Mouse (Mus musculus) embryonic facial prominence, embryonic 15.5 days (tissue): ENCODE results near the gene Cdc42se2. TPM values are rescaled to one million over a fixed set of nuclear protein-coding genes. Genes with fewer than 3 reads are reported as not detected.

Experiments used
- ATAC-seq: fragments of 200-750 bp; cut with Nextera tagmentation; 2 replicates; pipeline ENCODE4 v1.8.0; 2017; ENCODE audit warnings: low read depth, moderate TSS enrichment; ENCODE audit not compliant: insufficient number of reproducible peaks, low FRiP score, low TSS enrichment
- H3K27ac ChIP-seq: fragments of 300-500 bp; sonication (generic); replicated peaks from 2 replicates; pipeline ENCODE4 v1.5.1; 2015; ENCODE audit warnings: mild to moderate bottlenecking, inconsistent platforms
- H3K27me3 ChIP-seq: fragments of 300-500 bp; sonication (generic); 2 replicates; pipeline ENCODE4 v1.6.1; 2015; ENCODE audit warnings: inconsistent platforms
- H3K36me3 ChIP-seq: fragments of 300-500 bp; sonication (generic); 2 replicates; pipeline ENCODE4 v1.6.1; 2015; ENCODE audit warnings: mild to moderate bottlenecking, inconsistent platforms
- H3K4me1 ChIP-seq: fragments of 300-500 bp; sonication (generic); 2 replicates; pipeline ENCODE4 v1.6.1; 2015; ENCODE audit warnings: inconsistent platforms
- H3K4me2 ChIP-seq: fragments of 300-500 bp; sonication (generic); replicated peaks from 2 replicates; pipeline ENCODE4 v1.6.1; 2015; ENCODE audit warnings: mild to moderate bottlenecking, inconsistent platforms
- H3K4me3 ChIP-seq: fragments of 300-500 bp; sonication (generic); replicated peaks from 2 replicates; pipeline ENCODE4 v1.5.1; 2015; ENCODE audit warnings: mild to moderate bottlenecking, inconsistent platforms
- H3K9ac ChIP-seq: fragments of 300-500 bp; sonication (generic); 2 replicates; pipeline ENCODE4 v1.6.1; 2015; ENCODE audit warnings: inconsistent platforms
- H3K9me3 ChIP-seq: fragments of 300-500 bp; sonication (generic); replicated peaks from 2 replicates; pipeline ENCODE4 v1.6.1; 2016; ENCODE audit warnings: inconsistent platforms
- WGBS: fragments of 180-500 bp; shearing (Covaris S2); methylation state at CpG from one replicate; pipeline ENCODE4 v1.1.7; 2015; 5-methylcytosine and 5-hydroxymethylcytosine counted together
- polyA plus RNA-seq: library from polyadenylated mRNA; unstranded; fragments of >200 nt; fragmentation: Nextera tagmentation; extraction: Ambion mirVana; gene quantifications from 2 replicates; pipeline ENCODE4 v1.2.1, GENCODE M21; 2015

The Cdc42se2 gene
- polyA plus RNA-seq, 1 experiment from 2014 or later: 68.7 TPM

DNA sequence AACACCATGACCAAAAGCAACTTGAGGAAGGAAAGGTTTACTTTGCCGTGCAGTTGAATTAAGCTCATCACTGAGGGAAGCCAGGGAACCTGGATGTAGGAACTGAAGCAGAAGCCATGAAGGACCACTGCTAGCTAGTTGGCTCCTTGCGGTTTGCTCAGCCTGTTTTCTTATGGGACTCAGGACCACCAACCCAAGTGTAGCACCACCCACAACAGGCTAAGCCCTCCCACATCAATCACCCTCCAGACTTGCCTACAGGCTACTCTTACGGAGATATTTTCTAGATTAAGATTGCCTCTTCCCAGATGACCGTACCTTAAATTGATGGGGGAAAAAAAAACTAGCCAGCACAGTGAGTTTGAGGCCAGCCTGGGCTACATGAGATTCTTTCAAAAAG, 24.8 kb upstream of the Cdc42se2 start:
- Histone ChIP-seq H3K9ac (no peak overlapping the region), H3K27me3 (no peaks in the 10 kb centered on the region), H3K4me2 (no peak overlapping the region), H3K4me1 (0 out of 2 replicates have a peak, but pooled peaks cover 3% of the 10 kb centered on the region), H3K4me3 (no peak overlapping the region), H3K9me3 (no peaks in the 10 kb centered on the region), H3K27ac (no peak overlapping the region), H3K36me3 (no peaks in the 10 kb centered on the region)
- ATAC-seq: no peak
- 61% methylated on average over 4 of the region's 4 CpGs for WGBS

DNA sequence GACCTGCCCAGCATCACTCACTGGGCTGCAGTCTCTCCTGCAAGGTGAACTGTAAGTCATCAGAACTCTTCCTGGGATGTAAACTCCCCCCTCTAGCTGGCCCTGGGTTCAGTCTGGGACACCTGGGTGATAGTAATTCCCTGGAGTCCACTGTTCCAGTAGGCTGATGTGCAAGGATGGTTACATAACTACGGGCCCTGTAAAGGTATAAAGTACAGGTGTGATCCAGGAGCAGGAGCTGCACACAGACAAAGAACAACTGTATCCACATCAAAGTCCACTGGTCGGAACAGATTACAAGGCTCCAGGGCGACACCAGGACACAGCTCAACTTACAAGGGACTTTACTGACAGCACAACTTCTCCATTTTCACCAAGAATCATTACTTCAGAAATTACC, 23.6 kb upstream of the Cdc42se2 start:
- Histone ChIP-seq H3K9ac (no peak overlapping the region), H3K27ac (no peak overlapping the region), H3K9me3 (no peaks in the 10 kb centered on the region), H3K4me2 (no peak overlapping the region), H3K4me1 (0 out of 2 replicates have a peak, but pooled peaks cover 3% of the 10 kb centered on the region), H3K36me3 (no peaks in the 10 kb centered on the region), H3K4me3 (no peak overlapping the region), H3K27me3 (no peaks in the 10 kb centered on the region)
- no peak for ATAC-seq
- WGBS: 55% methylated on average over 3 of the region's 3 CpGs

DNA sequence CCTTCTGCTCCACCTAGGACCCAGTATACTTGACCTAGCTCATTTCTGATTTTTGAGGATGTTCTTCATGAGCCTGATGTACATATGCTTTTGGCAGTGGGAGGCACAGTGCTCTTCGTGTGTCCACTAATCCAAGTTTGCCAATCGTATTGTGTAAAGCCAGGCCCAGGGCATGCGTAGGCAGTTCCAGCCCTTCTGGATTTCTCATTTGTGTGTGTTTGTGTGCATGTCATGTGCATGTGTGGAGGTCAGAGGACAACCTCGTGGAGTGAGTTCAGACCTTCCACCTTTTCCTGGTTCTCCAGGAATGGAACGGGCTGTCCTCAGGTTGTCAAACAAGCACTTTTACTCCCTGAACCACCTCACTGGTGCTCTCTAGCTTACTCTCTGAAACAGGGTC, 22.1 kb upstream of the Cdc42se2 start:
- Histone ChIP-seq H3K9ac (no peak overlapping the region), H3K27me3 (no peaks in the 10 kb centered on the region), H3K4me1 (0 out of 2 replicates have a peak, but pooled peaks cover 3% of the 10 kb centered on the region), H3K27ac (no peak overlapping the region), H3K36me3 (no peaks in the 10 kb centered on the region), H3K4me2 (no peak overlapping the region), H3K4me3 (no peak overlapping the region), H3K9me3 (no peaks in the 10 kb centered on the region)
- WGBS: 85% methylated on average over 5 of the region's 5 CpGs
- no peak for ATAC-seq

DNA sequence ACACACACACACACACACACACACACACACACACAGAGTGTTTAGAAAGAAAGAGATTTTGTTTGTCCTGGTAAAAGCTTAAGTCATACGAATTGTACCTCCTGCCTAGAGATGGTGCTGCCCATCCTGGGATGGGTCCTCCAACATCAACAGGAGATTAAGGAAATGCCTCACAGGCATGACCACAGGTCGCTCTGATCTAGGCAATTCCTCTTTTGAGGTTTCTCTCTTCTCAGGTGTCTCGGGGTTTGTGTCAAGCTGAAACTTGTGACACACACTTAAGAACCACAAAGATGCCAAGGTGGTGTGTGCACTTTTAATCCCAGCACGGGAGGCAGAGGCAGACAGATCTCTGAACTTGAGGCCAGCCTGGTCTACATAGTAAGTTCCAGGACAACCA, 20.7 kb upstream of the Cdc42se2 start:
- Histone ChIP-seq H3K4me3 (no peak overlapping the region), H3K27me3 (no peaks in the 10 kb centered on the region), H3K27ac (no peak overlapping the region), H3K9me3 (no peaks in the 10 kb centered on the region), H3K4me2 (no peak overlapping the region), H3K9ac (no peak overlapping the region), H3K36me3 (no peaks in the 10 kb centered on the region), H3K4me1 (0 out of 2 replicates have a peak, but pooled peaks cover 3% of the 10 kb centered on the region)
- 57% methylated on average over 4 of the region's 4 CpGs for WGBS
- ATAC-seq: no peak

DNA sequence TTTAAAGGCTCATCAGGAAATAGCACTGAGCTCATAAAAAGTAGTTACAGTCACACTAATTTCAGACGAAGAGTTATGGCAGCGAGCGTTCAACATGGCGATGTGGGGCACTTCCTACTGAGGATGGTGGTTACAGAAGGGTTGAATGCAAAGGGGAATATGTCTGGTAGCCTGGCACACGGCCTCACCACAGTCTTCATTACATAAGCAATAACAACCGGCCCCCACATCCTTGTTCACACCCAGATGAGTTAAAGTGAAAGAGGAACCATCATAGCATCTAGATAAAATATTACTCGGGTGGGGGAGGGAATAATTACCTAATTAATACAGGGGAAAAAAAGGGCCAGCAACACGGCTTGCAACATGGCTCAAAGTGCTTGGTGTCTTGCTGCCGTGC, 20.2 kb upstream of the Cdc42se2 start:
- Histone ChIP-seq H3K27me3 (no peaks in the 10 kb centered on the region), H3K4me3 (no peak overlapping the region), H3K9me3 (no peaks in the 10 kb centered on the region), H3K4me1 (0 out of 2 replicates have a peak, but pooled peaks cover under 1% of the 10 kb centered on the region), H3K4me2 (no peak overlapping the region), H3K9ac (no peak overlapping the region), H3K27ac (no peak overlapping the region), H3K36me3 (no peaks in the 10 kb centered on the region)
- no peak for ATAC-seq
- 81% methylated on average over 9 of the region's 9 CpGs for WGBS

DNA sequence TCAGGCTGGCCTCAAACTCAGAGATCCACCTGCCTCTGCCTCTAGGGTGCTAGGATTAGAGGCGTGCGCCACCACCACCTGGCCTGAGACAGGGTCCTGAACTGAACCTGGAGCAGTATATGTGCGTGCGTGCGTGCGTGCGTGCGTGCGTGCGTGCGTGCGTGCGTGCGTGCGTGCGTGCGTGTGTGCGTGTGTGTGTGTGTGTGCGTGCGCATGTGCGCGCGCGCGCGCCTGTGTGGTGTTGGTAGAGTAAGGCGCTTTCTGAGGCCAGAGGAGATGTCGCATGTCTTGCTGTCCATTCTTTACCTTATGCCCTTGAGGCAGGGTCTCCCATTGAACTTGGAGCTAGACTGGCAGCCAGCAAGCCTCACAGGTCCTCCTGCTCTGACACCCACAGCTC, 19.4 kb upstream of the Cdc42se2 start:
- no peaks in the 10 kb centered on the region for H3K27me3 ChIP-seq
- no peak overlapping the region for H3K9ac ChIP-seq
- no peak overlapping the region for H3K27ac ChIP-seq
- H3K36me3 ChIP-seq: no peaks in the 10 kb centered on the region
- no peaks in the 10 kb centered on the region for H3K4me1 ChIP-seq
- H3K9me3 ChIP-seq: no peaks in the 10 kb centered on the region
- no peak overlapping the region for H3K4me3 ChIP-seq
- H3K4me2 ChIP-seq: no peak overlapping the region
- 97% methylated on average over 28 of the region's 28 CpGs for WGBS
- ATAC-seq: no peak

DNA sequence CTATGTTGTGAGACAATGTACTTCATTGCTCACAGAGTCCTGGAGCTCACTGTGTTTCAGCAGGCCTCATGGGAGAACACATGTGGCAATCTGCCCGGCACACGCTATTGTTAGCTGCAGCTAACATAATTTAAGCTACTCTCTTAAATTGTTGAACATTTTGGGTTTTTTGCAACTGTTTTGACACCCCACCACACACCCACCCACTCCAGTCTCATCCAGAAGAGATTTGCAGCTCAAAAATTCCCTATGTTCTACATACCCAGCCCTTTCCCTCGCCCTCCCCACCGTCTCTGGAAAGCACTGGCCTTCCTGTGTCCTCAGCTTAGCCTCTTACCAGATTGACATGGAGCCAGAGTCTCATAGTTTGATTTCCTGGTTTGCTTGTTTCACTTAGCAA, 17.7 kb upstream of the Cdc42se2 start:
- no peaks in the 10 kb centered on the region for H3K4me1 ChIP-seq
- 60% methylated on average over 4 of the region's 4 CpGs for WGBS
- H3K36me3 ChIP-seq: no peaks in the 10 kb centered on the region
- H3K4me2 ChIP-seq: no peak overlapping the region
- no peak overlapping the region for H3K4me3 ChIP-seq
- no peaks in the 10 kb centered on the region for H3K27me3 ChIP-seq
- no peaks in the 10 kb centered on the region for H3K9me3 ChIP-seq
- H3K27ac ChIP-seq: no peak overlapping the region
- no peak overlapping the region for H3K9ac ChIP-seq
- ATAC-seq: no peak

DNA sequence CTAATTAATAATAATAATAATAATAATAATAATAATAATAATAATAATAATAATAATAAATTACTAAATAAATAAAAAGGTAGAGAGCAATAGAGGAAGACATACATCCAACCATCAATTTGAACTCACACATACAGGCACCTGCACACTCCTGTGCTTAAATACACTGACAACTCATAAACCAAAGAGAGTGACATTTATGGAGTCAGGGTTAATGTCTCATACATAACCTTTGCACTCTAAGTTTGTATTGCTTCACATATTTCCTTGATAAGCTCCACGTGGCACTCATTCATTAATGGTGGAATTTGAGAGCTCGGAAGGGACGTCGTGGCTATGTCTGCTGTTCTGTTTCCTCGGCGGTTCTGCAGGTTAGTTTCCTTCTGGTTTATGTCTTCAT, 15.1 kb upstream of the Cdc42se2 start:
- ATAC-seq: no peak
- no peak overlapping the region for H3K9ac ChIP-seq
- H3K27me3 ChIP-seq: no peaks in the 10 kb centered on the region
- H3K4me1 ChIP-seq: no peaks in the 10 kb centered on the region
- no peak overlapping the region for H3K4me3 ChIP-seq
- H3K27ac ChIP-seq: no peak overlapping the region
- WGBS: 57% methylated on average over 6 of the region's 6 CpGs
- H3K4me2 ChIP-seq: no peak overlapping the region
- H3K9me3 ChIP-seq: no peaks in the 10 kb centered on the region
- H3K36me3 ChIP-seq: no peaks in the 10 kb centered on the region

DNA sequence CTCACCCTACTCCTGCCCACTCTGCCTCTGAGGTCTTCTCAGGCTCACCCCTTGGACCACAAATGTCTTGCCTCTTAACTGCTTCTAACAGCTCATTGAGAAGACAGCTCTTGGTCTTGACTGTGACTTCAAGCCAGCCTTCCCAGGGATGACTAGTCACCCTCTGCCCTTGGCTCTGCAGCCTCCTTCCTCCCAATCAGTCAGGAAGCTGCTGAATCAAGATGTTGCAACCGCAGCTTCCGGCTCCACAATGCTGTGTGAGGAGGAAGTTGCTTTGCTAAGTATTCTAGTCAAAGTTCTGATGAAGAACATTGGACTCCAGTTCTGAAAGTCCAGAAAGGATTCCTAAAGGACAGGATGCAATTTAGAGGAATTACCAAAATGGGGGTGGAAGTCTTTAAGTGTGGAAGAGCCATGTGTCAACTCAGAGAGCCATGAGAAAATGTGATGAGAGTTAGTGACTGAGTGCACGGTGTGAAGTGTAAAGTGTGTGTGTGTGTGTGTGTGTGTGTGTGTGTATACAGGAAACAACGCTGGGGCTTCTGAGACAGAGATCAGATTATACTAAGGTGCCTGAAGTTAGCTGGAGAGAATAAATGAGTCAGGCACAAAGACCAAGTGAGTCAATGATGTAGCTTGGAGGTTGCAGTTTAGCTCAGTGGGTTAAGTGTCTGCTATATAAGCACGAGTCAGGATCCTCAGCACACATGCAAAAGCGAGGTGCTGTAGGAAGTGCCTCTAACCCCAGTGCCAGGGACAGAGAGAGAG, 14.5 kb upstream of the Cdc42se2 start:
- Histone ChIP-seq H3K27me3 (no peaks in the 10 kb centered on the region), H3K4me2 (no peak overlapping the region), H3K9ac (no peak overlapping the region), H3K36me3 (no peaks in the 10 kb centered on the region), H3K9me3 (no peaks in the 10 kb centered on the region), H3K27ac (no peak overlapping the region), H3K4me1 (no peaks in the 10 kb centered on the region), H3K4me3 (no peak overlapping the region)
- ATAC-seq: no peak
- WGBS: 70% methylated on average over 6 of the region's 6 CpGs

DNA sequence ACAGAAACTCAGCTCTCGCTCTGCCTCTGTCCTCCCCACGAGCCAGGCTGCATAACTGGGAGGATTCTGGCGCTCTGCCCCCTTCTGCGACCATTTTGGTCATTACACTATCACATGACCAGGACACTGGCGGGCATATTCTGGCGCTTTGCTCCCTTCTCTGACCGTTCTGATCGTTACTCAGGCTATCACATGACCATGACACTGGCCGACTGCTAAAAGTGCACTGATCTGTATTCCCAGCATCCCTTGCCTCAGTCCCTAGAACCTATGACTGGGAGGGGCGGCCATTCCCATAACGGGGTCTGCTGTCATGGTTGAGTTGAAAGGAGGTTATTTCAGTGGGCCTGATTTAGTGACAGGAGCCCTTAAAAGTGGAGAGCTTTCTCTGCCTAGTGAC, 9.1 kb upstream of the Cdc42se2 start:
- Histone ChIP-seq H3K4me1 (no peaks in the 10 kb centered on the region), H3K27me3 (no peaks in the 10 kb centered on the region), H3K4me3 (no peak overlapping the region), H3K4me2 (no peak overlapping the region), H3K27ac (no peak overlapping the region), H3K36me3 (no peaks in the 10 kb centered on the region), H3K9ac (no peak overlapping the region), H3K9me3 (no peaks in the 10 kb centered on the region)
- ATAC-seq: no peak
- WGBS: 78% methylated on average over 11 of the region's 11 CpGs

DNA sequence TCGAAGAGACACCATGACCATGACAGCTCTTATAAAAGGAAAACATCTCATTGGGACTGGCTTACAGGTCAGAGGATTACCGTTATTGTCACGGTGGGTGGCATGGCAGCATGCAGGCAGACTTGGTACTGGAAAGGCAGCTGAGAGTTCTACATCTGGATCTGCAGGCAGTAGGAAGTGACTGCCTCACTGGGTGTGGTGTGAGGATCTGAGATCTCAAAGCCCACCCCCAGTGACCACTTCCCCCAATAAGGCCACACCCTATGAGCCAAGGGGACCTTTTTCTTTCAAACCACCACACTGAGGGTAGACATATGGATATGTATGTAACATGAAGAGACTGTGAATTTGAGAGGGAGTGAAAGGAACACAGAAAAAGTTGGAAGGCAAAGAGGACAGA, 7.2 kb upstream of the Cdc42se2 start:
- Histone ChIP-seq H3K4me3 (no peak overlapping the region), H3K36me3 (no peaks in the 10 kb centered on the region), H3K27ac (no peak overlapping the region), H3K4me2 (no peak overlapping the region), H3K9me3 (no peaks in the 10 kb centered on the region), H3K27me3 (no peaks in the 10 kb centered on the region), H3K9ac (no peak overlapping the region), H3K4me1 (no peaks in the 10 kb centered on the region)
- no peak for ATAC-seq
- WGBS: 82% methylated on average over 3 of the region's 3 CpGs

DNA sequence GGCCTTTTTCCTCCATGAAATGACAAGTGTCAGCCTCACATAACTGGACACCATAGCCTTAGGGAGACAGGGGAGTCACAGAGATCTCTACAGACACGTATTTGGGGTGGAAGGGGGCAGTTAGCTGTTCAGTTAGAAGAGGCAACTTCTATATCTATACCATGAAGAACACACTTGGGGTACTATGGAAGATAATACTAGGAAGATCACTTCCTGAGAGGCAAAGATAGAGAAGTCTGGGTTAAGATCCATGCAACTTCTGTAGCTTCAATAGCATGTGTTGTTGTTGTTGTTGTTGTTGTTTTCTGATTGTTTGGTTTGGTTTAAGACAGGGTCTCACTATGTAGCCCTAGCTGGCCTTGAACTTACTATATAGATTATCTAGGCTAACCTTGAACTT, 5.7 kb upstream of the Cdc42se2 start:
- Histone ChIP-seq H3K27ac (no peak overlapping the region), H3K9ac (no peak overlapping the region), H3K9me3 (no peaks in the 10 kb centered on the region), H3K4me2 (no peak overlapping the region), H3K4me1 (no peaks in the 10 kb centered on the region), H3K27me3 (no peaks in the 10 kb centered on the region), H3K36me3 (no peaks in the 10 kb centered on the region), H3K4me3 (no peak overlapping the region)
- ATAC-seq: no peak
- 50% methylated on average over 1 of the region's 1 CpGs for WGBS
